In genomic region chr3:85970742-85971598, GRCm38 (mm10) we compare ENCODE assay signal across 8 mouse cellular contexts. TPM values are rescaled to one million over a fixed set of nuclear protein-coding genes. Genes with fewer than 3 reads are reported as not detected.
DNase-seq lines count a peak whose midpoint lies in the region; ATAC-seq and TF ChIP-seq lines count a peak whose summit lies in the region.

Gene Sh3d19 (plus strand): TSS chr3:85971109.

- H3K4me2 ChIP-seq in embryonic facial prominence, embryonic 11.5 days (ENCODE audit: low read depth, low read length), result peak within 1 kb of the TSS; percentile 64

- H3K27ac ChIP-seq in embryonic facial prominence, embryonic 11.5 days (replicated peaks; ENCODE audit: low read depth, low read length), result no peak within 1 kb of the TSS; the same call in 1 of the 2 replicates
- peak within 1 kb of the TSS; percentile 91 for H3K27ac ChIP-seq in small intestine, adult 2 months (ENCODE audit: insufficient read depth, low read depth, low read length)

- TF ChIP-seq CTCF in small intestine, adult 2 months (IDR thresholded peaks at IDR 0.05; ENCODE audit: extremely low read depth, insufficient read length, insufficient replicate concordance, low read depth, low read length), result no peak

- ATAC-seq in erythroblast, adult 5-6 weeks (replicated peaks; ENCODE audit: low FRiP score, poor library complexity, severe bottlenecking), result no peak
- peak; percentile 93 for ATAC-seq in embryonic facial prominence, embryonic 11.5 days (replicated peaks; ENCODE audit: insufficient number of reproducible peaks, low FRiP score, low TSS enrichment, low read depth)
- ATAC-seq in granulocyte monocyte progenitor cell, adult 5-6 weeks (replicated peaks; ENCODE audit: poor library complexity, severe bottlenecking), result peak; percentile 77

- peak within 1 kb of the TSS; percentile 71 for H3K4me3 ChIP-seq in erythroblast, embryonic 14.5 days (replicated peaks)
- peak within 1 kb of the TSS; percentile 69 for H3K4me3 ChIP-seq in embryonic facial prominence, embryonic 11.5 days (ENCODE audit: low read depth, low read length)
- H3K4me3 ChIP-seq in small intestine, adult 2 months (ENCODE audit: low read depth, low read length), result peak within 1 kb of the TSS; percentile 91

- TF ChIP-seq POLR2A in small intestine, adult 2 months (IDR thresholded peaks at IDR 0.05; ENCODE audit: low read depth, low read length), result peak; percentile 83; the same call in 1 of the 2 replicates

- H3K36me3 ChIP-seq in erythroblast, embryonic 14.5 days (ENCODE audit: control insufficient read depth), result no peaks in the 10 kb centered on the region
- no peaks in the 10 kb centered on the region for H3K36me3 ChIP-seq in embryonic facial prominence, embryonic 11.5 days (replicated peaks; ENCODE audit: control insufficient read depth, insufficient read depth, low read depth, low read length)
- peaks cover 3% of the 10 kb centered on the region; the same call in 1 of the 2 replicates for H3K36me3 ChIP-seq in small intestine, adult 2 months (ENCODE audit: control insufficient read depth, insufficient read depth, low read length)

- peak within 1 kb of the TSS; percentile 85 for H3K9ac ChIP-seq in embryonic facial prominence, embryonic 11.5 days (replicated peaks; ENCODE audit: low read length)

- H3K9me3 ChIP-seq in erythroblast, embryonic 14.5 days (ENCODE audit: control insufficient read depth, low read length), result no peaks in the 10 kb centered on the region
- H3K9me3 ChIP-seq in embryonic facial prominence, embryonic 11.5 days (replicated peaks; ENCODE audit: control insufficient read depth, low read length), result no peaks in the 10 kb centered on the region

- intact Hi-C loops in left cerebral cortex, postnatal 4 days (cut with DNase I), result no loop called here

- H3K27me3 ChIP-seq in erythroblast, embryonic 14.5 days (ENCODE audit: control insufficient read depth), result peaks cover 14% of the 10 kb centered on the region
- no peaks in the 10 kb centered on the region for H3K27me3 ChIP-seq in embryonic facial prominence, embryonic 11.5 days (ENCODE audit: control insufficient read depth, insufficient read depth, low read length)
- H3K27me3 ChIP-seq in small intestine, adult 2 months (ENCODE audit: control insufficient read depth, insufficient read depth, low read length), result no peaks in the 10 kb centered on the region

- H3K4me1 ChIP-seq in erythroblast, embryonic 14.5 days (ENCODE audit: control insufficient read depth), result peaks cover 14% of the 10 kb centered on the region
- no peaks in the 10 kb centered on the region for H3K4me1 ChIP-seq in embryonic facial prominence, embryonic 11.5 days (ENCODE audit: control insufficient read depth, insufficient read depth, low read length)
- no peaks in the 10 kb centered on the region; the same call in 1 of the 2 replicates for H3K4me1 ChIP-seq in small intestine, adult 2 months (ENCODE audit: control insufficient read depth, insufficient read depth, insufficient read length, low read length)

- WGBS in embryonic facial prominence, embryonic 11.5 days, result under 1% methylated on average over 38 of the region's 73 CpGs
- under 1% methylated on average over 65 of the region's 73 CpGs for WGBS in small intestine, adult 2 months

- DNase-seq in embryonic facial prominence, embryonic 11.5 days (ENCODE audit: low spot score), result peak; percentile 82
- peak; percentile 83 for DNase-seq in kidney, adult 11 months
- peak; percentile 75 for DNase-seq in left cerebral cortex, postnatal 4 days
- peak; percentile 70 for DNase-seq in mesoderm, embryonic 11.5 days (ENCODE audit: low read depth, low spot score)

RNA-seq across cellular contexts. Expression of gene Sh3d19, which starts in this region (rescaled TPM):
- 0.11 and 0.37 TPM in 2 replicates for polyA plus RNA-seq in erythroblast, embryonic 14.5 days (2012)
- total RNA-seq in erythroblast, adult 5-6 weeks (2015; ENCODE audit: low replicate concordance), result 1.7 and 2.7 TPM in 2 replicates
- 8.2 and 8.9 TPM in 2 replicates for total RNA-seq in erythroblast, adult 5-6 weeks (2017; ENCODE audit: low replicate concordance)
- 15.7 and 20.0 TPM in 2 replicates for polyA plus RNA-seq in embryonic facial prominence, embryonic 11.5 days (2014; fragmentation: Nextera tagmentation; extraction: Ambion mirVana)
- total RNA-seq in granulocyte monocyte progenitor cell, adult 5-6 weeks (2014; fragmentation: Nextera tagmentation), result 2.0 and 4.2 TPM in 2 replicates
- total RNA-seq in granulocyte monocyte progenitor cell, adult 5-6 weeks (2017), result 10.6 and 11.5 TPM in 2 replicates
- 10 to 100 TPM; 64.4 to 72.2 TPM for total RNA-seq in left cerebral cortex, postnatal 4 days (2021)
- polyA plus RNA-seq in small intestine, adult 2 months (2012; rRNA removed), result 90.1 and 205 TPM in 2 replicates

Comparison
In these comparisons a context has a peak if more than half of its experiments do, and no peak if none do; other contexts are left out.
1. RNA of gene Sh3d19 (total RNA-seq): 64.4 to 72.2 TPM in left cerebral cortex, postnatal 4 days; 2.0 to 11.5 TPM in granulocyte monocyte progenitor cell, adult 5-6 weeks and 1.7 to 8.9 TPM in erythroblast, adult 5-6 weeks; every median in the first group is over 4 times any median in the second.
2. Peak in every context shown above with its lines, with median percentiles within 50 percentile points of each other: H3K4me3 ChIP-seq and DNase-seq.